Mouse (Mus musculus) limb, embryonic 15.5 days (tissue): ENCODE data around the gene Rapgef3. TPM values are rescaled to one million over a fixed set of nuclear protein-coding genes. Genes with fewer than 3 reads are reported as not detected.

Experiments used
- ATAC-seq: fragments of 200-750 bp; cut with Nextera tagmentation; 2 replicates; pipeline ENCODE4 v1.8.0; 2017; ENCODE audit warnings: low read depth, moderate TSS enrichment; ENCODE audit not compliant: insufficient number of reproducible peaks, low FRiP score, low TSS enrichment
- H3K27ac ChIP-seq: fragments of 300-500 bp; sonication (generic); 2 replicates; pipeline ENCODE4 v1.5.1; 2015; ENCODE audit warnings: moderate library complexity, mild to moderate bottlenecking, inconsistent platforms
- H3K27me3 ChIP-seq: fragments of 300-500 bp; sonication (generic); 2 replicates; pipeline ENCODE4 v1.6.1; 2015; ENCODE audit warnings: inconsistent platforms
- H3K36me3 ChIP-seq: fragments of 300-500 bp; sonication (generic); 2 replicates; pipeline ENCODE4 v1.6.1; 2015; ENCODE audit warnings: inconsistent platforms
- H3K4me1 ChIP-seq: fragments of 300-500 bp; sonication (generic); 2 replicates; pipeline ENCODE4 v1.6.1; 2015; ENCODE audit warnings: inconsistent platforms
- H3K4me2 ChIP-seq: fragments of 300-500 bp; sonication (generic); 2 replicates; pipeline ENCODE4 v1.6.1; 2015; ENCODE audit warnings: mild to moderate bottlenecking, inconsistent platforms
- H3K4me3 ChIP-seq: fragments of 300-500 bp; sonication (generic); 2 replicates; pipeline ENCODE4 v1.5.1; 2015; ENCODE audit warnings: mild to moderate bottlenecking, inconsistent platforms
- H3K9ac ChIP-seq: fragments of 300-500 bp; sonication (generic); 2 replicates; pipeline ENCODE4 v1.6.1; 2015; ENCODE audit warnings: inconsistent platforms
- H3K9me3 ChIP-seq: fragments of 300-500 bp; sonication (generic); 2 replicates; pipeline ENCODE4 v1.6.1; 2016; ENCODE audit warnings: inconsistent platforms
- WGBS: fragments of 180-500 bp; shearing (Covaris S2); methylation state at CpG from one replicate; pipeline ENCODE4 v1.1.7; 2015; 5-methylcytosine and 5-hydroxymethylcytosine counted together
- polyA plus RNA-seq: library from polyadenylated mRNA; unstranded; fragments of >200 nt; fragmentation: Nextera tagmentation; extraction: Ambion mirVana; gene quantifications from 2 replicates; pipeline ENCODE4 v1.2.1, GENCODE M21; 2015

Rapgef3 gene
- polyA plus RNA-seq, 1 experiment from 2014 or later = 9.8 TPM

- H3K27me3 ChIP-seq = no peaks in the 10 kb centered on the region
- no peak overlapping the region for H3K4me2 ChIP-seq
- H3K27ac ChIP-seq = no peak overlapping the region
- H3K9me3 ChIP-seq = no peaks in the 10 kb centered on the region
- H3K36me3 ChIP-seq = peaks cover 60% of the 10 kb centered on the region
- no peak overlapping the region for H3K9ac ChIP-seq
- peaks cover 25% of the 10 kb centered on the region for H3K4me1 ChIP-seq
- 88% methylated on average over 14 of the region's 14 CpGs for WGBS
- no peak overlapping the region for H3K4me3 ChIP-seq
- ATAC-seq = no peak
These were observed 40.8 kb upstream of the Rapgef3 start for GRCm38 (mm10) chr15:97808532-97808931.

- H3K4me2 ChIP-seq = no peak overlapping the region
- H3K9ac ChIP-seq = no peak overlapping the region
- H3K27me3 ChIP-seq = no peaks in the 10 kb centered on the region
- H3K9me3 ChIP-seq = no peaks in the 10 kb centered on the region
- no peak for ATAC-seq
- peaks cover 20% of the 10 kb centered on the region for H3K4me1 ChIP-seq
- H3K4me3 ChIP-seq = no peak overlapping the region
- peaks cover 60% of the 10 kb centered on the region for H3K36me3 ChIP-seq
- no peak overlapping the region for H3K27ac ChIP-seq
- WGBS = 76% methylated on average over 12 of the region's 12 CpGs
These were observed 40.1 kb upstream of the Rapgef3 start for GRCm38 (mm10) chr15:97807867-97808266.

GRCm38 (mm10) chr15:97802575-97802974, 34.8 kb upstream of the Rapgef3 start:
- Histone ChIP-seq H3K27me3 (no peaks in the 10 kb centered on the region), H3K4me3 (peak overlapping the region; percentile 23), H3K36me3 (peaks cover 65% of the 10 kb centered on the region), H3K9ac (no peak overlapping the region), H3K4me2 (peak overlapping the region; percentile 29), H3K9me3 (no peaks in the 10 kb centered on the region), H3K27ac (no peak overlapping the region), H3K4me1 (peaks cover 7% of the 10 kb centered on the region; the same call in 1 of the 2 replicates)
- ATAC-seq = peak; percentile 51; the same call in 1 of the 2 replicates
- 21% methylated on average over 13 of the region's 13 CpGs for WGBS

GRCm38 (mm10) chr15:97801811-97802210, 34.0 kb upstream of the Rapgef3 start:
- Histone ChIP-seq H3K27me3 (no peaks in the 10 kb centered on the region), H3K4me1 (peaks cover 7% of the 10 kb centered on the region; the same call in 1 of the 2 replicates), H3K4me3 (no peak overlapping the region), H3K9ac (no peak overlapping the region), H3K36me3 (peaks cover 65% of the 10 kb centered on the region), H3K9me3 (no peaks in the 10 kb centered on the region), H3K4me2 (no peak overlapping the region), H3K27ac (no peak overlapping the region)
- ATAC-seq = no peak
- 85% methylated on average over 7 of the region's 7 CpGs for WGBS

DNA sequence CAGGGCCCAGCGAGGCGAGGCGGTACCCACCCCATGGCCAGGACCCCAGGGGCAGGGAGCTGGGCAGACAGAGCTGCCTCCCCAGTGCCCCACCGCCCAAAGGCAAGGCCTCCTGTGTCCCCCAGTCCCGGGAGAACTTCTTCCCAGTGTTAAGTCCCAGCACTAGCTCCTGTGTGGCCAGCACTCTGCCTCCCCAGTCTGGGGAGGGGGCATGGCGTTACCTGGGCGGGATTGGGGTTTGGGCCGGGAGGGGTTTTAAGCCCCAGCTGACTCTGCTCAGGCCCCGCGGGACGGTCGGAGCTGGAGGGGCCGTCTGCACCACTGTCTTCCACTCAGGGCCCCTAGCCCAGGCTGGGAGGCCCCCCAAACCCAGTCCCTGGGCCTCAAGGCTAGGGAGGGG, 33.1 kb upstream of the Rapgef3 start:
- ATAC-seq = no peak
- WGBS = 85% methylated on average over 13 of the region's 13 CpGs

GRCm38 (mm10) chr15:97799446-97799845, 31.7 kb upstream of the Rapgef3 start:
- Histone ChIP-seq H3K36me3 (peaks cover 73% of the 10 kb centered on the region), H3K27me3 (no peaks in the 10 kb centered on the region), H3K27ac (no peak overlapping the region), H3K4me2 (no peak overlapping the region), H3K9ac (no peak overlapping the region), H3K4me3 (no peak overlapping the region), H3K9me3 (no peaks in the 10 kb centered on the region), H3K4me1 (peaks cover 7% of the 10 kb centered on the region; the same call in 1 of the 2 replicates)
- no peak for ATAC-seq
- 89% methylated on average over 11 of the region's 11 CpGs for WGBS

More for the DNA sequence above, 33.1 kb upstream of the Rapgef3 start:
- no peak overlapping the region for H3K27ac ChIP-seq
- H3K4me1 ChIP-seq = peaks cover 7% of the 10 kb centered on the region; the same call in 1 of the 2 replicates
- H3K36me3 ChIP-seq = peaks cover 66% of the 10 kb centered on the region
- no peaks in the 10 kb centered on the region for H3K9me3 ChIP-seq
- H3K4me3 ChIP-seq = no peak overlapping the region
- no peaks in the 10 kb centered on the region for H3K27me3 ChIP-seq
- H3K9ac ChIP-seq = no peak overlapping the region
- no peak overlapping the region for H3K4me2 ChIP-seq

DNA sequence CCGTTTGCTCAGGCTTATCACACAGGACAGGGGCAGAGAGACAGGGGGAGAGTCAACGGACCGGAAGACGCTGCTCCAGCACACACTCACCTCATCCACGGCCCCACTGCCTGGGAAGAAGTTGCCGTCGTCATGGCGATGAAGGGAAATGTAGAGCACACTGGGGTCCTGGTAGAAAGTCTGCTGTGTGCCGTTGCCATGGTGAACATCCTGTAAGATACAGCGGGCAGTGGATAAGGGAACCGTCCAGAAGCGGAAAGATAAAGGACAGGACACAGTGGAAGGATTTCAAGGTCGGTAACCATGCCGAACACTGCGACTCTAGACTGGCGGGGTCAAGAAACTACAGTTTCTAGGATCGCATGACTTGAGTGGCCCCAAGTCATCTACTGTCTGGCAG, 30.4 kb upstream of the Rapgef3 start:
- H3K9me3 ChIP-seq = no peaks in the 10 kb centered on the region
- H3K27ac ChIP-seq = no peak overlapping the region; the same call in 1 of the 2 replicates
- H3K4me1 ChIP-seq = peaks cover 7% of the 10 kb centered on the region; the same call in 1 of the 2 replicates
- peaks cover 87% of the 10 kb centered on the region for H3K36me3 ChIP-seq
- H3K9ac ChIP-seq = no peak overlapping the region
- H3K4me3 ChIP-seq = no peak overlapping the region
- H3K4me2 ChIP-seq = no peak overlapping the region
- no peak for ATAC-seq
- no peaks in the 10 kb centered on the region for H3K27me3 ChIP-seq
- 86% methylated on average over 17 of the region's 17 CpGs for WGBS

- H3K36me3 ChIP-seq = peaks cover 94% of the 10 kb centered on the region
- 93% methylated on average over 17 of the region's 17 CpGs for WGBS
- H3K4me2 ChIP-seq = no peak overlapping the region
- H3K4me3 ChIP-seq = no peak overlapping the region
- H3K4me1 ChIP-seq = no peaks in the 10 kb centered on the region
- H3K9me3 ChIP-seq = no peaks in the 10 kb centered on the region
- H3K9ac ChIP-seq = no peak overlapping the region
- ATAC-seq = no peak
- no peak overlapping the region for H3K27ac ChIP-seq
- no peaks in the 10 kb centered on the region for H3K27me3 ChIP-seq
These were observed 29.0 kb upstream of the Rapgef3 start for GRCm38 (mm10) chr15:97796674-97797310.

DNA sequence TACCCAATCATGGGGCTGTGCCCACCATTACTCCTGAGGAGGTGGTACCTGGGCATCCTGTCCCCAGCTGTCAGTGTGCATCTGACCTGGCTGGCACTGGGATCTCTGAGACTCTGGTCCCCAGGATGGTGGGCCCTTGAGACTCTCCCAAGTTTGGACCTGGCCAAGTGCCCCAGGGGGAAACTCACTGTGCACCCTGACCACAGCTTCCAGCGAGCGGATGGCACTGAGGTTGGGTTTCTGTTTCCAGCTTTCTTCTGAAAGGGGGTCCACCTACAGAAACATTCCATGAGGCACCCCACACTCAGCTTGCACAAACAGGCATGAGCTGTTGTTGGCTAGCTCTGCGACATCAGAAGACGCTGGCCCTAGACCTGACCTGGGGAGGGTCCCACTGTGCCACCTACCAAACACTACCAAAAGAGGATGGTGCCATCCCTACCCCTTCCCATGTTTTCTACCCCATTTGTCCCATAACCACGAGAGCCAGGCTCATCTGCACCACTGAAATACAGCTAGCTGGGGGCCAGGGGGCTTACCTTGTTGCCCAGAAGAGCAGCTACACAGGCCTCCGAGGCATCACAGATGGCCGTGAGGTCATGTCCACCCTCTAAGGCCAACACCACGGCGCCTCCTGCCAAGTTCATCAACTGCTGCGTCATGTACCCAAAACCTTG, 27.9 kb upstream of the Rapgef3 start:
- H3K9ac ChIP-seq = no peak overlapping the region
- WGBS = 94% methylated on average over 10 of the region's 10 CpGs
- no peak overlapping the region for H3K27ac ChIP-seq
- ATAC-seq = no peak
- no peaks in the 10 kb centered on the region for H3K27me3 ChIP-seq
- H3K36me3 ChIP-seq = peaks cover 96% of the 10 kb centered on the region
- H3K4me3 ChIP-seq = no peak overlapping the region
- no peaks in the 10 kb centered on the region for H3K9me3 ChIP-seq
- H3K4me1 ChIP-seq = no peaks in the 10 kb centered on the region
- H3K4me2 ChIP-seq = no peak overlapping the region

DNA sequence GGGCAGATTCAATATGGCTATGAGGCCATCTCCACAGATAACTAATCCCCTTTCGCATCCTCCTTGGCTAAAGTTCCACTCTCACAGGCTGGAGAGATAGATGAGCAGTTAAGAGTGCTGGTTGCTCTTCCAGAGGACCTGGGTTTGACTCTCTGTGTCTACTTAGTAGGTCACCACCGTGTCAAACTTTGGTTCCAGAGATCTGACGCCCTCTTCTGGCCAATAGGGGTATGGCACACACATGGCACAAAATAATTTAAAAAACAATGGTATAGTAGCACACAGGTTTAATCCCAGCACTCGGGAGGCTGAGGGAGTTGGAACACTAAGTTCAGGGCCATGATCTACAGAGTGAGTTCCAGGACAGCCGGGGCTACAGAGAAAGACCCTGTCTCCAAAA, 26.5 kb upstream of the Rapgef3 start:
- 72% methylated on average over 5 of the region's 5 CpGs for WGBS
- no peak for ATAC-seq

DNA sequence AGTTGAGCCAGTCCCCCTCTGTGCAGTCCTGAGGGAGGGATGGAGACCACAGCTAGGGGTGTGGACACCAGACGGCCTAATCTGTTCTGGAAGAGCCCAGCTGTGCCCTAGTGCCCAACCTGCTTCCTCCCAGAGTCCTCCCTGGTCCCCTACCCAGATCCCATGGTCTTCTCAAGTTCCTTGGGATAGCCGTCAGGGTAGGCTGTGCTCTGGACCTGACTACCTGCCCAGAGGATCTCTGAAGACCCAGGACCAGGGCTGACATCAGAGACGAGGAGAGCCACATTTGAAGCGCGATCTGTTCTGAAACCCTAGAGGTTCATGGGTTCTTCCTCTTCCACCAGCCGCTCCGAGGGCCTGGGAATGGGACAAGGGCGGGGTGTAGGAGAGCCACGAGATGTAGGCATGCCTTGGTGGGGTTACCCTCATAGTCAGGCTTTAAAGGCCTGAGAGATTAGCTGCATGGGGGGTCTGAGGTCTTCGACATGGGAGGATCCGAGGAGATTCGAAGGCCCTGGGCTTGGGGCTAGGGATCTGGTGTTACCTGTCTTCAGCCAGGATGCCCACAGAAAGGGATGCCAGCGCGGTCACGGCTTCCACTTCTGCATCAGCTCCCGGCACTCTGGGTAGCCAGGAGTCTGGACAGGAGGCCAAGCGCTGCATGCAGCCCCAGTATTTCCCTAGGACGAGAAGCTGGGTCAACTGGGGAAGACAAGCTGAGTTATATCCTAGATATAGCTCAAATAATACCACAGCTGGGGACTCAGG, 25.8 kb upstream of the Rapgef3 start:
- 88% methylated on average over 18 of the region's 18 CpGs for whole genome bisulfite sequencing
- ATAC-seq = no peak
- Histone ChIP-seq H3K9me3 (no peaks in the 10 kb centered on the region), H3K27me3 (no peaks in the 10 kb centered on the region; the same call in 1 of the 2 replicates), H3K4me2 (no peak overlapping the region), H3K27ac (no peak overlapping the region), H3K4me3 (no peak overlapping the region), H3K36me3 (peaks cover 85% of the 10 kb centered on the region), H3K9ac (no peak overlapping the region), H3K4me1 (0 out of 2 replicates have a peak, but pooled peaks cover 6% of the 10 kb centered on the region)

More for the DNA sequence above, 26.5 kb upstream of the Rapgef3 start:
- Histone ChIP-seq H3K36me3 (peaks cover 87% of the 10 kb centered on the region), H3K27me3 (no peaks in the 10 kb centered on the region), H3K27ac (no peak overlapping the region), H3K9ac (no peak overlapping the region), H3K4me2 (no peak overlapping the region), H3K9me3 (no peaks in the 10 kb centered on the region), H3K4me1 (no peaks in the 10 kb centered on the region), H3K4me3 (no peak overlapping the region)
